Mouse (Mus musculus) right cerebral cortex, postnatal 4 days (tissue): ENCODE data around the gene Hrc.

Source experiments
- DNase-seq: peaks from one replicate; pipeline ENCODE4 v3.0.0-alpha.2; 2022

Hrc gene

DNA sequence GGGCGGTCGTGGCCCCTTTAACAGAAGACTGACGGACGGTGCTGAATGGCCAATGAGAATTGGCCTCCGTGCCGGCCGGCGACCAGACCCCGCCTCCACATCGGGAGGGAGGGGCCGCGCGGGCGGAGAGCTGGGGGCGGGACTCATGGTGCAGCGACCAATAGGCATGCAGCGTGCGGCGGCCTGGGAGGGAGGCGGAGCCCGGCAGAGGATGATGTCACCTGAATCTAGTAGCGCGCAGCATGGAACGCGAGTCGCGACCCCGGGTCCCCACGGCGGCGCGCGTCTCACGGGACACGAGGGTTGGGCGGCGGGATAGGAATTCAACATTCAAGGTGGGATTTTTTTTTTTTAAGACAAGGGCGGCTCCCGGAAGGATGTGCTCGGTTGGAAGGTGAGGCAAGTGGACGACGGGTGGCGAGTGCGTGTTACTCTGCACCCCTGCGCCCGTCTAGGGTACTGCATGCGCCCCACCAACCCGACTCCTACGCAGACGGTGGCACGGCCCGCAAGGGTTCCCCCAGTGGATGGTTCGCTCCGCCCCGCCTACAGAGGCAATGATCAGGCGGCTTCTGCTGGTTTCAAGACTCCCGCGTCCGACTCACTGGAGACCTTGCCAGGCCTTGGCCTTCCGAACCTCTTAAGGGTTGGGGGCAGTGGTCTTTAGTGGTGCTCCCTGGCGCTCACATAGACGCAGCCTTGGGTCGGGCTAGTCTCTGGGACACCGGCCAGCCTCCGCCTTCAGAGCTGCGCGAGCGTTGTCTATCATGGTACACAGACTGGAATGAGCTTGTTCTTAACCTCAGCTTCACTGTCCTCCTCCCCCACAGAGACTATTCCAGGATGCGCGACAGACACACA lies 32.2 kb downstream of the Hrc start:
- peak; percentile 97 for DNase-seq

GRCm38 (mm10) chr7:45368178-45368577 lies 33.1 kb downstream of the Hrc start:
- DNase-seq = no peak

- DNase-seq = no peak
Observed at GRCm38 (mm10) chr7:45369022-45369745, 34.1 kb downstream of the Hrc start.

DNA sequence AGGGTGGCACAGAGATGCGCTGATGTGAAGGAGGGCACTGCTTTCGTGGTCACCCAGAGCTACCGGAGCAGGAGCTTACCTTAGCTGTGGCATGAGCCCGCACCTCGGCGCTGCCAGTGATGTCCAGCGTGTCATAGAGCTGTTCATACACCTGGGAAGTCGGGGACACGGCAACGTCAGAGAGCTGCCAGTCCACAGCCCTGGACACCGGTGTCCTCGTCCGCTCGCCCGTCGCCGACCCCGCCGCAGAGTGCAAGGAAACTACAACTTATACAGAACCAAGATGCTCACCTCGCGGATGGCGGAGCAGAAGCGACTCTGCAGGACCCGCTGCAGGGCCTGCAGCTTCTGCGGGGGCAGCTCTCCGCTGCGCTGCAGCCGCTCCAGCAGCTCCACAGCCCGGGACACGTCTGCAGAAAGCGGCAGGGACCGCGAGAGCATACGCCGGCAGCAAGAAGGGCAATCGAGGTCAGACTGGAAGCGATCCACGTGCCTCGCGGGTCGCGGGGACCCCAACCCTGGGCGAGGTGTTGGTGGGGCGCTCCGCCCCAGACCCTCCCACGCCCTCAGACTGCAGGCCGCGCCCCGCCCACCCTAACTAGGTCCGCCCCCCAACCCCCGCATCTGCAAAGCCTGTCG lies 34.9 kb downstream of the Hrc start:
- peak; percentile 46 for DNase-seq

GRCm38 (mm10) chr7:45370475-45371311 lies 35.6 kb downstream of the Hrc start, which contains the start of gene Lin7b:
Lin7b (minus strand) TSS chr7:45370583.
- DNase-seq = peak; percentile 81

DNA sequence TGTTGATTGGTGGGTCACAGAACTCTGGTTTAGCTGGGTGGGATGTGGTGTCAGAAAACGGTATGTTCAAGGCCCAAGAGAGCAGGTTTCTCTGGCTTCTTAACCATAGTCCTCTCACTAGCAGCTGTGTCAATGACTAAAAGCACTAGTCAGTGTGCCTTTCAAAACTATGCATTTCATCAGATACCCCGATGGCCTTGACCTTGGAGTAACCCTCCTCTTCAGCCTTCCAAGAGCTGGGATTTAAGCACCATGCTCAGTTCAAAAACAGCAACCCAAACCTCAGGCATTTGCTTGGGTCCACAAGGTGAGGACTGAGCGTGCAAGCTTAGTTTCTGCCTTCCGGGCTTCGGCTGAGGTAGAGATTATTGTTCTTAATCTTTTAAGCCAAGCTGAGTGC lies 37.3 kb downstream of the Hrc start:
- DNase-seq = no peak

GRCm38 (mm10) chr7:45374620-45375019 lies 39.5 kb downstream of the Hrc start:
- no peak for DNase-seq

GRCm38 (mm10) chr7:45376057-45376456 lies 41.0 kb downstream of the Hrc start:
- no peak for DNase-seq

DNA sequence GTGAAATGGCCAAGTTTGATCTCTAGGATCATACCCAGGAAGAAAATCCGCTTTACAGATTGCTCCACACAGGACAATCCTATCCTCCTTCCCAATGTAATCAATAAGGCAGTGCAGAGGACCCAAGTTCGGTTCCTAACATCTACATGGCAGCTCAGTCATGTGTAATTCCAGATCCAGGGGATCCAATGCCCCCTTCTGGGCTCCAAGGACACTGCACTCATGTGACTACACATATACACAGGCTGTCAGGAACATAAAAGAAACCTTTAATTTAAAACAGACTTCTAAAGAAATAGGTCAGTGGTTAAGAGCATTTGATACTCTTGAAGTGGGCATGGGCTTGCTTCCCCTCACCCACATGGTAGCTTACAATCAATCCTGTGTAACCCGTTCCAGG lies 51.0 kb downstream of the Hrc start:
- no peak for DNase-seq
